Mouse (Mus musculus): Measurements from ENCODE around the gene Mob3b.

Mob3b gene

GRCm38 (mm10) chr4:34996616-34997015, 160.7 kb downstream of the Mob3b start:
- no peak for DNase-seq

GRCm38 (mm10) chr4:34993639-34993975, 163.7 kb downstream of the Mob3b start:
- DNase-seq = no peak

GRCm38 (mm10) chr4:34992866-34993638, 164.2 kb downstream of the Mob3b start:
- peak in 1 of 2 experiments; percentile 35 for DNase-seq

GRCm38 (mm10) chr4:34991891-34992865, 165.1 kb downstream of the Mob3b start:
- no peak for DNase-seq

GRCm38 (mm10) chr4:34991116-34991515, 166.2 kb downstream of the Mob3b start:
- DNase-seq = peak; percentile 79 to 91

- peak; percentile 42 to 57 for DNase-seq
Measured at GRCm38 (mm10) chr4:34990659-34991058, 166.6 kb downstream of the Mob3b start.

- peak in 1 of 2 experiments; percentile 38 for DNase-seq
Measured at GRCm38 (mm10) chr4:34987568-34987967, 169.7 kb downstream of the Mob3b start.

GRCm38 (mm10) chr4:34987109-34987508, 170.2 kb downstream of the Mob3b start:
- DNase-seq = no peak

- DNase-seq = no peak
Measured at GRCm38 (mm10) chr4:34986647-34987046, 170.6 kb downstream of the Mob3b start.

GRCm38 (mm10) chr4:34984377-34984776, 172.9 kb downstream of the Mob3b start:
- DNase-seq = no peak

- DNase-seq = no peak
Measured at GRCm38 (mm10) chr4:34983511-34983910, 173.8 kb downstream of the Mob3b start.

- DNase-seq = no peak
Measured at GRCm38 (mm10) chr4:34981301-34982172, 175.7 kb downstream of the Mob3b start.

- DNase-seq = no peak
Measured at GRCm38 (mm10) chr4:34980461-34981039, 176.7 kb downstream of the Mob3b start.

GRCm38 (mm10) chr4:34976916-34977702, 180.2 kb downstream of the Mob3b start:
- no peak for DNase-seq

- DNase-seq = no peak
Measured at GRCm38 (mm10) chr4:34976331-34976778, 180.9 kb downstream of the Mob3b start.

GRCm38 (mm10) chr4:34974795-34975194, 182.5 kb downstream of the Mob3b start:
- no peak for DNase-seq

- DNase-seq = no peak
Measured at GRCm38 (mm10) chr4:34967541-34967940, 189.7 kb downstream of the Mob3b start.

- no peak for DNase-seq
Measured at GRCm38 (mm10) chr4:34966336-34966957, 190.8 kb downstream of the Mob3b start.

GRCm38 (mm10) chr4:34964906-34965305, 192.4 kb downstream of the Mob3b start:
- no peak for DNase-seq

- no peak for DNase-seq
Measured at GRCm38 (mm10) chr4:34963999-34964398, 193.3 kb downstream of the Mob3b start.
